Mouse (Mus musculus) retina, embryonic 14.5 days (tissue): Measurements from ENCODE around the gene Acbd6.

Experiments
- DNase-seq: peaks from one replicate; pipeline ENCODE4 v3.0.0-alpha.2; 2015; ENCODE audit warnings: low spot score

Acbd6 gene

GRCm38 (mm10) chr1:155646345-155647307, 88.7 kb downstream of the Acbd6 start:
- peak; percentile 47 for DNase-seq

- DNase-seq, result peak; percentile 23
These were observed 92.4 kb downstream of the Acbd6 start for GRCm38 (mm10) chr1:155650121-155650846.

- DNase-seq, result peak; percentile 75
These were observed 97.0 kb downstream of the Acbd6 start for GRCm38 (mm10) chr1:155654961-155655360.

- DNase-seq, result no peak
These were observed 98.4 kb downstream of the Acbd6 start for GRCm38 (mm10) chr1:155656321-155656720.

- no peak for DNase-seq
These were observed 106.1 kb downstream of the Acbd6 start for GRCm38 (mm10) chr1:155663994-155664393.

GRCm38 (mm10) chr1:155675570-155675969, 117.7 kb downstream of the Acbd6 start:
- DNase-seq, result no peak

- DNase-seq, result peak; percentile 59
These were observed 123.3 kb downstream of the Acbd6 start for GRCm38 (mm10) chr1:155681116-155681799.

GRCm38 (mm10) chr1:155686816-155687215, 128.9 kb downstream of the Acbd6 start:
- DNase-seq, result no peak

GRCm38 (mm10) chr1:155689141-155689540, 131.2 kb downstream of the Acbd6 start:
- no peak for DNase-seq

DNA sequence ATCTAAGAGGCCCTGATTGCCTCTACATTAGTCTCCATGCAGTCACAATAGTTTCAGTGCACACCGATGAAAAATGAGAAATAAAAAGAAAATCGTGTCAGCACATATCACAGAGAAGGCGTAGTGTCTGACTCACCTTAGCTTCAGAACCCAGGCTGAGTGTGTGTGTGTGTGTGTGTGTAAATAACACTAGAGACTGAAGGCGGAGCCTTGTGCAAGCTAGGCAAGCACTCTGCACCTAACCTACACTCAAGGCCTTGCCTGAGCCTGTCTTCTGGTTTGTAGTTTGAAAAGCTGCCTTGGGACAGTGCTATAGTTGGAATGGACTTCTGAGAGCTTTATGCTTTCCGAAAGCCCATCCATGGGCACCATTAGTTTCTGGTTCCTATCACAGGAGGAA, 131.6 kb downstream of the Acbd6 start:
- no peak for DNase-seq

- DNase-seq, result no peak
These were observed 134.3 kb downstream of the Acbd6 start for GRCm38 (mm10) chr1:155692230-155692629.

DNA sequence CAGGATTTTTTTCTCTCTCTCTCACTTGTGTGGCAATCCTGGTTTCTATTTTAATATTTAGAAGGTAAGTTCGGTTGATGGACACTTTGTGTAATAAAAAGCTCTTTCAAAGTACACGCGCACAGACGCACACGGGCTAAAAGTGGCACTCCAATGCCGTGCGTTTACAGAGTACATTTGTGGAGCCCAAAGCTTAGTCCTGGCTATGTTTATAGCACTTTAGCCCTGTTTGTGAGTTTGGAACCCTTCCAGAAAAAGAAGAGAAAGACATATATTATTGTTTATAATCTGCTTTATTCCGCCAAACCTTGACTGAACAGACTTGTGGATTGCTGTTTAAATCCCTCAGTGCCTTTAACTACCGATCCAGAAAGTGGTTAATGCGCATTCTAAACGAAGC, 135.1 kb downstream of the Acbd6 start:
- no peak for DNase-seq

DNA sequence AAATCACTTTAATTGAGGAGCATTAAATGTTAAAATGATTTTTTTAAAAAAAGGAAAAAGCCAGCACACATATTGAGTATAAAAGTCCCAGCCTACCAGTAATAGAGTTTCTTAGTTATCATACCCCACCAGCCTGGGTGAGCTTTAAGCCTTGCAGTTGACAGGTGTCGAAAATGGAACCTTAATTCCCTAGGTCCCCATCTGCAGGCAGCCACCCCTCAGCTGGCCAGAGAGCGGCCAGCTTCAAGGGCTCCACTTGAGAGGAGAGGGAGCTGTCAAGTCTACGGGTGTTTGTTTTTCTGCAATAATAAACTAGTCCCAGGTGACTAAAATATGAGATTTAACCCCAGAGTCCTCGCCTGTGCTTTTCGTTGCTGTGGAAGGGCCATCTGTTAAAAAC, 135.5 kb downstream of the Acbd6 start:
- no peak for DNase-seq

- DNase-seq, result no peak
These were observed 140.6 kb downstream of the Acbd6 start for GRCm38 (mm10) chr1:155698373-155699159.

DNA sequence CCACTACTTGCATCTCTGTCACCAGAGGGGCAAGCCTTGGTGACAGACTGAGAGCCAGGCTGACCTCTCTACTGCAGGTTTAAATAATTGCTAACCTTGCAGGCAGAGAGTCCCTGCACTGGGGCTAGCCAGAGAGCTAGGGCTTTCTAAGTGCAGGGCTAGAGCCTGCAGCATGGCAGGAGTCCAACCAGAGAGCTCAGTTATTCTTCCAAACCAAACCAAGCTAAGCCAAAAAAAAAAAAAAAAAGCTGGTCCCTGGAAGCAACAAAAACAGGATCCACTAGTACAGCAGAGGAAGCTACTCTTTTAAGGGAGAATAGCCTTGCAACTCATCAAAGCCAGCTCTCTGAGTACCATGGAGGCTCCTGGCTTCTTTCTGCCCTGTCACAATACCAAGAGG, 143.0 kb downstream of the Acbd6 start:
- no peak for DNase-seq

DNA sequence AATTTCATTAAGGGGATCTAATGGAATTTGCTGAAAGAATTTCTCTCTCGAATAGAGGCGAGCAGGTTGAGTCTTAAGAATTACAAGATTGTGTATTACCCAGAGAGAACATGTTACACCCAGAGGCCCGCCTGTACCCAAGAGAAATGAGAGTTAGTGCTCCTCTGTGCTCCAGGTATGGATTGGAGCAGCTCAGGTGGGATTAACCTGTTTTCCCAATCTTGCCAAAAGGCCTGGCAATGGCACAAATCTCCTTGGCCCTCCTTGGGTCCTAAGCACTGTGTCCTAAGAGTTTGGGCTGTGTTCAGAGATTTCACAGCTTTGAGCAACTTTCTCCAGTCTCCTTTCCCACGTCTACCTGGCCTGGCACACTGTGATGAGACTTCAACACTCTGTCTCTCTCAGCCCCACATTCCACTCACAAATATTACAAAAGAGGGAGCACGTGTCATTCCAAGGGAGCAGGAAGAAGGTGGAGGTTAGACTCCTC, 145.3 kb downstream of the Acbd6 start:
- DNase-seq, result no peak

DNA sequence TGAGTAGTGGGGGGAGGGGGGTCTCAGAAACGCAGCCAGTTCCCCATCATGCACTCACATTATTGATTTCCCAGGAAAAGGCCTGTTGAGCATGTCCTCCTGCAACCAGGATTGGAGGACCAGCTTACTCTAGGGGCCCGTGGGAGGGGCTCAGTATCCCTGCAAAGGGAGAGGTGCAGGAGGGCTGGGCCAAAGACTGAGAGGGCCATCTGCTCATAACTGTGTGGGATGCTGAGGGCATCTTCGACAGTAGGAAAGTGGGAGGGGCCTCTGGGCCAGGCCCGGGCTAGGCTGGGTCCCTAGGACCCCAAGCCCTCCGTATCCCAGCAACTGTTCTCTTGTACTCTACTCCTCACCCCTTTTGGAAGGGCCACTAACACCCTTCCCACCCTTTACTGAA, 146.3 kb downstream of the Acbd6 start:
- peak; percentile 64 for DNase-seq

GRCm38 (mm10) chr1:155713306-155713705, 155.4 kb downstream of the Acbd6 start:
- DNase-seq, result no peak

DNA sequence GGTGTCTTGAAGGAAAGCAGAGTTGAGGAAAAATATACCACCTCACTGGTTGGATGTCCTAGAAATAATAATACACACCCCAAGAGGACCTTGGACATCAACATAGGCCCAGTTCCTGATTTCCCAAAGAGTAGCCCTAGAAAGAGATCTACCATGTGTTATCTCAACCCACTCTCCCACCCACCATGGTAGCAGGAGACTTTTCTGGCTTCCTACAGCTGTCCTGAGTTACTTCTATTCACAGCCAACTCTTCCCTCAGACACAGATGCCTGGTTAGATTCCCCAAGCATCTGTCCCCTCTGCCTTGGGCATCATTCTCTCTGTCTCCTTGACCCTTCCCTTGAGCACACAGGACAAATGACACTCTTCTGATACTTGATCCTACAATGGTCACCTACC, 157.4 kb downstream of the Acbd6 start:
- no peak for DNase-seq

- DNase-seq, result no peak
These were observed 159.4 kb downstream of the Acbd6 start for GRCm38 (mm10) chr1:155717301-155717700.

DNA sequence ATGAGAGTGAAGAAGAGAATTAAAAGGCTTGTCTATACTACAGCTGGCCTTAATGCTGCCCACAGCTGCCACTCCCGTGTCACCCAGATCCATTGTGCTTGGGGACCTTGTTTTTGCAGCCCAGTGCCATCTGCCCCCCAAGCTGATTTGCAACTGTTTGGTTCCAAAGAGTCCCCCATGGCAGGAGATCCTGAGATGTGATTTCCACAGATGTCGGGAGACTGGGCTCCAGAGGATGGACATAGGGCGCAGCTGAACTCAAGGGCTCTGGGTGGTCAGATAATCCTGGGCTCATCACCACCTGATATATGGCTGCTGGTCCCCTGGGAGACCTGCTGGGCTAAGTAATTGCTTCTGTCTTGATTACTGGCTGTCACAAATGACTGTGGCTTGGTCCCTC, 160.9 kb downstream of the Acbd6 start:
- no peak for DNase-seq

- no peak for DNase-seq
These were observed 162.1 kb downstream of the Acbd6 start for GRCm38 (mm10) chr1:155720006-155720405.
